Mouse (Mus musculus) G1E-ER4 (cell line): ENCODE measurements around the gene Armt1. TPM values are rescaled to one million over a fixed set of nuclear protein-coding genes. Genes with fewer than 3 reads are reported as not detected.

ENCODE experiments used
- GATA1 ChIP-seq: IDR thresholded peaks from one replicate; pipeline ENCODE4 v1.8.0; 2012; ENCODE audit warnings: low read length, inconsistent platforms
- polyA plus RNA-seq: library from polyadenylated mRNA; stranded (reverse); fragments of >175 nt; gene quantifications from 2 replicates; pipeline ENCODE4 v1.2.3, GENCODE M21; 2012

The Armt1 gene
- polyA plus RNA-seq, 1 experiment, result 6.3 TPM

DNA sequence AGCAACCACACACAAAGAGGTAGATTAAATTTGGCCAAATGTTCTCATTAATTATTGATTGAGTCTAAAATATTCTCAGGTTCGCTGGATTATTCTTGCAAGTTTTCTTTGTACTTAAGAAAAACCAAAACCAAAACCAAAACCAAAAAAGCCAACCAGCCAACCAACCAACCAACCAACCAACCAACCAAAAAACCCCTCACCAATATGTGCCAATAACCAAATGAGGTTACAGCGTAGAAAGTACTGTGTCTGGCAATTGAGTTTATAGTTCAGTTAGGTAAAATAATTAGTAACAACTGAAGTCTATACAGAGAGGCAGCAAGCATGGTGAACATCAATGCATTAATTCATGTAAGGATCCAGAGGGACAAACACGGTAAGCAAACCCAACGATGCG is 57.6 kb downstream of the Armt1 start:
- no peak for TF ChIP-seq GATA1

DNA sequence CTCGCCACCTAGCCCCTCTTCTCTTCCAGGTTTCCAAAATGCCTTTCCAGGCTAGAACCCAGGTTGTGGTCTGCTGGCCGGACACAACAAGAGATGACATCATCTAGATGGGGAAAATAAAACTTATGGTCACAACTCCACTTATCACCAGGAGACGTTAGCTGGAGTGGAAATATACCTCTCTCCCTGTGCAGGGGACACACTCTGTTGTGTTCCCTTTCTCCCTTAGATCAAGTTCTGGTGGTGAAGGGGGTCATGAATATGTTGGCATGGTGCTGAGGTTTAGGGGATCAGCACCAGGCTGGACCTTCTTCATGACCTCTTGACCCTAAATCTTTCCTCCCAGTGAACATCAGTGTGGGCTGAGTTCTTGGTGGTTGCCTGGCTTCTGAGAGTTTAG is 59.0 kb downstream of the Armt1 start:
- no peak for TF ChIP-seq GATA1

DNA sequence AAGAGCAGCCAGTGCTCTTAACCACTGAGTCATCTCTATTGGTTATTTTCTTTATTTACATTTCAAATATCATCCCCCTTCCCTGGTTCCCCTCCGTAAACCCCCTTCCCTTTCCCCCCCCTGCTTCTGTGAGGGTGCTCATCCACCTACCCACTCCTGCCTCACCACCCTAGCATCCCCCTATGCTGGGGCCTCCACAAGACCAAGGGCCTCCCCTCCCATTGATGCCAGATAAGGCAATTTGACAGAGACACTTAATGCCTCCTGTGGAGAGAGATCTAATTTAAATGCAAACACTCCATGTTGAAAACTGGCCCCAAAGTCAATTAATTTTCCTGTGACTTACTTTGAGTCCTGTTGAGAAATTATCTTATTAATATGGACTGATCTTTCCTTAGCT is 59.8 kb downstream of the Armt1 start:
- no peak for TF ChIP-seq GATA1

DNA sequence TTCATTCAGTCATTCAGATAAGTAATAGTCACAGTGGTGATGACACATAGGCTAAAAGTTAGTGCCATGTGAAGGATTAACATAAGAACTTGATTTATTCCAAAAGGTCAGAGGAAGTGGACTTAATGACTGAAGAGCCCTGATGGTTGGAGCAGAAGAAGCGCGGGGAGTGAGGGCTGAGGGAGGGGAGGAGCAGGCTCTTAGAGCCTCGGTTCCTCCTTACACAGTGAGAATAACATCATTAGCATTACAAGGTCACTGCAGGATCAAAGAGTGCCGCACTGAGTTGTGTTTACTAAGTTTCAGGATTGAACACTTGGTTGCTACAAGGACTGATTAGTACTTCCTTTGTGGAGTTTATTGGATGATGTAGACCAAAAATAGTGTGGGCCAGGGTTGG is 60.6 kb downstream of the Armt1 start:
- TF ChIP-seq GATA1, result no peak

DNA sequence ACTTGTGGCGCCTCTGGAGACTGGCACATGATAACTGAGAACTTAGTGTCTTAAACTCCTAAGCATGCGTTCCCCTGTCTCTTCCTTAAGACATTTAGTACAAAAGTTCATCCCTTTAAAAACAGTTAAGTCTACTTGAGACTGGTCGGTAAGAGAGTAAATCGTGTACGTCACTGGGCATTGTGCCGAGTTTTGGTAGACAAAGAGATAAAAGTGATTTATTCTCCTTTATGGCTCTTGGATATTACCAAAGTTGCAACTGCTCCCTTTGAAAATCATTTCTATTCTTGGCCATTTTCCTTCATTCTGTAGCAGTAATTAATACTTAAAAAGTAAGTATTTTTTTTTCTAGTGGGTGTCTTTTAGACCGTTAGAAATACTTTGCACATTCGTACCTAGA is 71.0 kb downstream of the Armt1 start:
- TF ChIP-seq GATA1, result no peak

Other genes starting within 250 kb of the Armt1 start
- not detected in 2 replicates for gene Akap12, start 166.1 kb upstream of the Armt1 start, polyA plus RNA-seq
- gene Zbtb2, start 44.4 kb upstream of the Armt1 start, polyA plus RNA-seq, result 6.9 and 8.6 TPM in 2 replicates
- gene Rmnd1, start 79 bp upstream of the Armt1 start, polyA plus RNA-seq, result 2.8 and 13.9 TPM in 2 replicates
- gene Ccdc170, start 50.0 kb downstream of the Armt1 start, polyA plus RNA-seq, result not detected in 2 replicates
- not detected in 2 replicates for gene Esr1, start 179.1 kb downstream of the Armt1 start, polyA plus RNA-seq